Mouse (Mus musculus) bone marrow, adult 2 months (tissue): ENCODE measurements at regions not wholly inside any gene's neighbourhood (a gene's known extent, or its start where the extent isn't known, plus 50 kb on each side); places are given as distances from the start of the nearest gene placed in this dataset.

Source experiments
- CTCF ChIP-seq: fragments of 200-500 bp; IDR thresholded peaks from 2 replicates; pipeline ENCODE4 v1.5.1; 2011; ENCODE audit warnings: low read length, control low read depth; ENCODE audit not compliant: control insufficient read depth, insufficient read depth
- POLR2A ChIP-seq: fragments of 200-500 bp; IDR thresholded peaks from 2 replicates; pipeline ENCODE4 v1.6.1; 2011; ENCODE audit warnings: low read depth, mild to moderate bottlenecking, control low read depth, low read length, borderline replicate concordance; ENCODE audit not compliant: control insufficient read depth

- no peak for TF ChIP-seq CTCF
- TF ChIP-seq POLR2A = no peak
Measured at GRCm38 (mm10) chr3:149464603-149465002, 474.2 kb upstream of the Adgrl2 start.
